Mouse (Mus musculus): Measurements from ENCODE around the gene Uaca.
"Not testable (repeated sequence)": the region's sequence is repeated elsewhere in the genome, so short reads cannot be mapped to it uniquely, and the experiment has no call there.

Uaca gene

GRCm38 (mm10) chr9:60794841-60795351 lies 554 bp downstream of the Uaca start:
- peak; percentile 47 to 58 for DNase-seq (ENCODE audit: low spot score in 2 of 2)

GRCm38 (mm10) chr9:60796076-60796475 lies 1.7 kb downstream of the Uaca start:
- no peak for DNase-seq (ENCODE audit: low spot score in 2 of 2)

GRCm38 (mm10) chr9:60797126-60797525 lies 2.8 kb downstream of the Uaca start:
- DNase-seq (ENCODE audit: low spot score in 2 of 2), result no peak

- DNase-seq (ENCODE audit: low spot score in 2 of 2), result no peak
Observed at GRCm38 (mm10) chr9:60799061-60799460, 4.7 kb downstream of the Uaca start.

GRCm38 (mm10) chr9:60800663-60801382 lies 6.5 kb downstream of the Uaca start:
- DNase-seq (ENCODE audit: low spot score in 2 of 2), result no peak

- no peak for DNase-seq (ENCODE audit: low spot score in 2 of 2)
Observed at GRCm38 (mm10) chr9:60801746-60802145, 7.4 kb downstream of the Uaca start.

- no peak for DNase-seq (ENCODE audit: low spot score in 2 of 2)
Observed at GRCm38 (mm10) chr9:60802341-60802740, 8.0 kb downstream of the Uaca start.

- DNase-seq (ENCODE audit: low spot score in 2 of 2), result no peak
Observed at GRCm38 (mm10) chr9:60806021-60806420, 11.7 kb downstream of the Uaca start.

- no peak for DNase-seq (ENCODE audit: low spot score in 2 of 2)
Observed at GRCm38 (mm10) chr9:60807996-60808395, 13.7 kb downstream of the Uaca start.

GRCm38 (mm10) chr9:60813139-60813880 lies 19.0 kb downstream of the Uaca start:
- DNase-seq (ENCODE audit: low spot score in 2 of 2), result peak; percentile 45 to 76

GRCm38 (mm10) chr9:60815502-60815901 lies 21.2 kb downstream of the Uaca start:
- DNase-seq (ENCODE audit: low spot score in 2 of 2), result no peak

GRCm38 (mm10) chr9:60817585-60817984 lies 23.2 kb downstream of the Uaca start:
- no peak for DNase-seq (ENCODE audit: low spot score in 2 of 2)

- DNase-seq (ENCODE audit: low spot score in 2 of 2), result not testable (repeated sequence)
Observed at GRCm38 (mm10) chr9:60818582-60818981, 24.2 kb downstream of the Uaca start.

- DNase-seq (ENCODE audit: low spot score in 2 of 2), result no peak
Observed at GRCm38 (mm10) chr9:60819340-60819739, 25.0 kb downstream of the Uaca start.

- no peak for DNase-seq (ENCODE audit: low spot score in 2 of 2)
Observed at GRCm38 (mm10) chr9:60821501-60821900, 27.2 kb downstream of the Uaca start.

GRCm38 (mm10) chr9:60822681-60823080 lies 28.3 kb downstream of the Uaca start:
- no peak for DNase-seq (ENCODE audit: low spot score in 2 of 2)

- DNase-seq (ENCODE audit: low spot score in 2 of 2), result no peak
Observed at GRCm38 (mm10) chr9:60825506-60825905, 31.2 kb downstream of the Uaca start.

- no peak for DNase-seq (ENCODE audit: low spot score in 2 of 2)
Observed at GRCm38 (mm10) chr9:60826759-60827158, 32.4 kb downstream of the Uaca start.

- DNase-seq (ENCODE audit: low spot score in 2 of 2), result no peak
Observed at GRCm38 (mm10) chr9:60828196-60828595, 33.9 kb downstream of the Uaca start.

- DNase-seq (ENCODE audit: low spot score in 2 of 2), result no peak
Observed at GRCm38 (mm10) chr9:60829610-60830009, 35.3 kb downstream of the Uaca start.

GRCm38 (mm10) chr9:60830079-60830478 lies 35.7 kb downstream of the Uaca start:
- no peak for DNase-seq (ENCODE audit: low spot score in 2 of 2)

GRCm38 (mm10) chr9:60832233-60832632 lies 37.9 kb downstream of the Uaca start:
- DNase-seq (ENCODE audit: low spot score in 2 of 2), result no peak

GRCm38 (mm10) chr9:60836151-60836550 lies 41.8 kb downstream of the Uaca start:
- DNase-seq (ENCODE audit: low spot score in 2 of 2), result no peak
